Mouse (Mus musculus): Measurements from ENCODE around the gene Hmgxb4. TPM values are rescaled to one million over a fixed set of nuclear protein-coding genes. Genes with fewer than 3 reads are reported as not detected.

Gene Hmgxb4
- total and polyA plus RNA-seq, 3 experiments, result 23.3 to 33.4 (median 29.1) TPM

- no peaks in the 10 kb centered on the region for H3K27me3 ChIP-seq (replicated peaks)
- TF ChIP-seq HCFC1 (IDR thresholded peaks at IDR 0.05; ENCODE audit: low read depth, low read length) (no peak), RAD21 (IDR thresholded peaks at IDR 0.05; ENCODE audit: low read depth, low read length) (no peak), NELFE (IDR thresholded peaks at IDR 0.05; ENCODE audit: low read depth, low read length) (no peak), JUND (conservative IDR thresholded peaks at IDR 0.05; ENCODE audit: low read depth, low read length) (no peak), MAX (IDR thresholded peaks at IDR 0.05; ENCODE audit: low read length) (no peak), ZNF384 (IDR thresholded peaks at IDR 0.05; ENCODE audit: low read depth, low read length) (no peak), ZMIZ1 (IDR thresholded peaks at IDR 0.05; ENCODE audit: low read depth, low read length) (no peak), SMC3 (IDR thresholded peaks at IDR 0.05; ENCODE audit: low read depth, low read length) (no peak), JUN (IDR thresholded peaks at IDR 0.05; ENCODE audit: insufficient read depth, low read depth, low read length) (no peak), ZC3H11A (IDR thresholded peaks at IDR 0.05; ENCODE audit: low read depth, low read length) (no peak), MEF2A (IDR thresholded peaks at IDR 0.05; ENCODE audit: borderline replicate concordance, low read depth, low read length) (no peak), MAFK (IDR thresholded peaks at IDR 0.05; ENCODE audit: insufficient replicate concordance, low read length) (no peak)
- no peak overlapping the region for H3K4me3 ChIP-seq (replicated peaks in 1 of 3; ENCODE audit: low read depth in 2 of 3, low read length in 2 of 3, poor library complexity in 1 of 3)
- no peak overlapping the region for H3K9ac ChIP-seq (ENCODE audit: insufficient read depth, low read depth)
- no peak overlapping the region for H3K27ac ChIP-seq (ENCODE audit: insufficient read depth, low read depth)
- H3K9me3 ChIP-seq (replicated peaks; ENCODE audit: low read length), result no peaks in the 10 kb centered on the region
- no peak for DNase-seq (ENCODE audit: extremely low read depth)
- H3K79me2 ChIP-seq (replicated peaks; ENCODE audit: control insufficient read depth, extremely low read depth, insufficient read depth, poor library complexity, severe bottlenecking), result no peaks in the 10 kb centered on the region
- in situ Hi-C loops (cut with MboI; ENCODE audit: low pct_ligation_motif_present, low pct_unique_long_range_greater_than_20kb, low sequenced_read_pairs), result loop anchor here (5.0 kb wide), 1 partner anchor 32 kb away; the partner anchor contains the start of gene Mcm5
- no peak overlapping the region for H3K4me2 ChIP-seq (ENCODE audit: insufficient read depth, low read depth, poor library complexity, severe bottlenecking)
- dilution Hi-C loops (cut with MboI; ENCODE audit: extremely low pct_ligation_motif_present, extremely low pct_unique_long_range_greater_than_20kb, low sequenced_read_pairs), result no loop called here
- peaks cover 5 to 9% of the 10 kb centered on the region in 2 experiments for H3K36me3 ChIP-seq (replicated peaks in 1 of 2; ENCODE audit: control insufficient read depth in 1 of 2, insufficient read depth in 1 of 2, low read length in 1 of 2)
- peaks cover 8 to 14% of the 10 kb centered on the region in 2 experiments for H3K4me1 ChIP-seq (ENCODE audit: control insufficient read depth in 1 of 2, insufficient read depth in 2 of 2)
These were observed 81.7 kb downstream of the Hmgxb4 start for GRCm38 (mm10) chr8:75074876-75075275.

DNA sequence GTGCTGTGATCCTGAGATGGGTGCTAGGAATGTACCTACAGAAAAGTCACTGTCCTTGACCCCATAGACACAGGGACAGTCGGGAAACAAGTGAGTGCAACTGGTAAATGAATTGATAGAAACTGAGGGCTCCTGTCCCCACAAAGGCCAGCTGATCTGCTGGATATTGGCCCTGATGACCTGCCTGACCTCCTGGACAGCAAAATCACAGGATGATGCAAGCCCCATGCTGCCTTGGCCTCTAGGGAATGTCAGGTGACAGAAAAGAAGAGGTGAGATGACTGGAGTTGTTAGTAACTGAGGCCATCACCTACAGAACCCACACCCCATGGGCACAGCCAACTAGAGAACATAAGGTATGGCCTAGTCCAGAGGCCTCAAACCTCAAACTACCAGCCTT, 85.1 kb downstream of the Hmgxb4 start:
- Histone ChIP-seq H3K27ac (ENCODE audit: insufficient read depth, low read depth) (no peak overlapping the region), H3K9me3 (replicated peaks; ENCODE audit: low read length) (no peaks in the 10 kb centered on the region), H3K9ac (ENCODE audit: insufficient read depth, low read depth) (no peak overlapping the region), H3K4me1 (ENCODE audit: control insufficient read depth in 1 of 2, insufficient read depth in 2 of 2) (peaks cover 17 to 30% of the 10 kb centered on the region in 2 experiments), H3K4me3 (replicated peaks in 1 of 3; ENCODE audit: low read depth in 2 of 3, low read length in 2 of 3, poor library complexity in 1 of 3) (no peak overlapping the region), H3K27me3 (replicated peaks) (no peaks in the 10 kb centered on the region), H3K79me2 (replicated peaks; ENCODE audit: control insufficient read depth, extremely low read depth, insufficient read depth, poor library complexity, severe bottlenecking) (no peaks in the 10 kb centered on the region), H3K36me3 (replicated peaks in 1 of 2; ENCODE audit: control insufficient read depth in 1 of 2, insufficient read depth in 1 of 2, low read length in 1 of 2) (no peaks in the 10 kb centered on the region), H3K4me2 (ENCODE audit: insufficient read depth, low read depth, poor library complexity, severe bottlenecking) (no peak overlapping the region)
- TF ChIP-seq ZC3H11A (IDR thresholded peaks at IDR 0.05; ENCODE audit: low read depth, low read length) (no peak), POLR2A (IDR thresholded peaks at IDR 0.05; ENCODE audit: low read depth, low read length) (no peak), SIN3A (IDR thresholded peaks at IDR 0.05; ENCODE audit: low read length) (no peak), ETS1 (conservative IDR thresholded peaks at IDR 0.05; ENCODE audit: low read depth, low read length) (no peak), MXI1 (IDR thresholded peaks at IDR 0.05; ENCODE audit: low read depth, low read length) (no peak), EP300 (IDR thresholded peaks at IDR 0.05; ENCODE audit: low read length) (no peak), SMC3 (IDR thresholded peaks at IDR 0.05; ENCODE audit: low read depth, low read length) (no peak), GABPA (IDR thresholded peaks at IDR 0.05; ENCODE audit: insufficient replicate concordance, low read depth, low read length) (no peak), E2F4 (IDR thresholded peaks at IDR 0.05; ENCODE audit: insufficient replicate concordance, low read depth, low read length) (no peak), KAT2A (IDR thresholded peaks at IDR 0.05; ENCODE audit: insufficient replicate concordance, low read length) (no peak), JUND (conservative IDR thresholded peaks at IDR 0.05; ENCODE audit: low read depth, low read length) (no peak), MYC (IDR thresholded peaks at IDR 0.05; ENCODE audit: low read depth, low read length) (no peak), MAX (IDR thresholded peaks at IDR 0.05; ENCODE audit: low read length) (no peak), CHD1 (IDR thresholded peaks at IDR 0.05; ENCODE audit: low read depth, low read length) (no peak), RAD21 (IDR thresholded peaks at IDR 0.05; ENCODE audit: low read depth, low read length) (no peak)
- dilution Hi-C loops (cut with MboI; ENCODE audit: extremely low pct_ligation_motif_present, extremely low pct_unique_long_range_greater_than_20kb, low sequenced_read_pairs), result no loop called here
- no peak for DNase-seq (ENCODE audit: extremely low read depth)
- in situ Hi-C loops (cut with MboI; ENCODE audit: low pct_ligation_motif_present, low pct_unique_long_range_greater_than_20kb, low sequenced_read_pairs), result no loop called here

Data from CH12.LX (cell line).